Mouse (Mus musculus): ENCODE measurements at regions not wholly inside any gene's neighbourhood (a gene's known extent, or its start where the extent isn't known, plus 50 kb on each side); places are given as distances from the start of the nearest gene placed in this dataset.
"Not testable (repeated sequence)": the region's sequence is repeated elsewhere in the genome, so short reads cannot be mapped to it uniquely, and the experiment has no call there.

DNA sequence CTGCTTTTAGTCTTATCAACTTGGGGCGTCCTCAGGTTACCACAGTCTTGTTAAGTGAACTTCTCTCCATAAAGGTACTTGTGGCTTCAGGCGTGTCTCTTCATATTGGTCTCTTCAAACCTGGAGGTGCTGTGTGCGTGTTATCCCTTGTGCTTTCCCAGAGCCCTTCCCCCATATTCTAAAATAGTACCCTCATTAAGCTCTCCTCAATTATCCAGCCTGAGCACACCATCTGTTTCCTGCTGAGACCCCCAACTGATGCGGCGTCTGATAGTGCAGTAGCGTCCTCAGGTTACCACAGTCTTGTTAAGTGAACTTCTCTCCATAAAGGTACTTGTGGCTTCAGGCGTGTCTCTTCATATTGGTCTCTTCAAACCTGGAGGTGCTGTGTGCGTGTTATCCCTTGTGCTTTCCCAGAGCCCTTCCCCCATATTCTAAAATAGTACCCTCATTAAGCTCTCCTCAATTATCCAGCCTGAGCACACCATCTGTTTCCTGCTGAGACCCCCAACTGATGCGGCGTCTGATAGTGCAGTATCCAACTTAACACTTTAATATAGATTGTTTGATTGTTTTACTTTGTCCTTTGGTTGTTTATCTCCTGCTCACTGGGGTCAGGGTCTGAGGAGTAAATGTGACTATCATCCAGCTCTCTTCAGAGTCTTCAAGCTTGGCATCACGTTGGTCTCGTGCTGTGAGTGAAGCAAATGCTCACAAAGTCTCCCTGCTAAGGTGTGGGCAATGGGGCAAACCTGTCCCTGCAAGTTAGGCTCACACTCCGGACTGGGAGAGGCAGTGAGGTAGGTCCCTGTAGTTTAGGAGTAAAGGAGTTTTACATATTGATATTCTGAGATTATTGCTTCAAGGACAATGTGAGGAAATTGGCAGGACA lies 444.5 kb upstream of the Fam160b2 start:
- not testable (repeated sequence) for TF ChIP-seq CTCF, EP300 (IDR thresholded peaks at IDR 0.05)

Measured in lung, postnatal 0 days (tissue).